Mouse (Mus musculus): ENCODE measurements around the gene Col5a3. TPM values are rescaled to one million over a fixed set of nuclear protein-coding genes. Genes with fewer than 3 reads are reported as not detected.

Gene Col5a3
- polyA plus RNA-seq, 1 experiment from 2014 or later, result not detected

GRCm38 (mm10) chr9:20721582-20721981, 93.3 kb downstream of the Col5a3 start:
- Histone ChIP-seq H3K27ac (no peak overlapping the region), H3K4me3 (ENCODE audit: inconsistent target) (no peak overlapping the region)
- WGBS (ENCODE audit: missing documents), result 25% methylated on average over 2 of the region's 2 CpGs

More at GRCm38 (mm10) chr9:20721582-20721981, 93.3 kb downstream of the Col5a3 start:
- H3K79me2 ChIP-seq (ENCODE audit: inconsistent target), result no peaks in the 10 kb centered on the region
- H3K36me3 ChIP-seq (ENCODE audit: inconsistent target), result no peaks in the 10 kb centered on the region

Other genes with a start within 250 kb of the Col5a3 start
- gene Zfp846, start 233.8 kb downstream of the Col5a3 start, polyA plus RNA-seq (2018), result 3.0 to 7.6 TPM (median 3.6 TPM) in 3 replicates
- 476 to 572 TPM (median 533 TPM) in 3 replicates for gene Ubl5, start 172.2 kb downstream of the Col5a3 start, polyA plus RNA-seq (2018)
- 3.5 to 12.0 TPM (median 6.0 TPM) in 3 replicates for gene Fbxl12, start 170.3 kb downstream of the Col5a3 start, polyA plus RNA-seq (2018)
- 5.8 to 16.7 TPM (median 8.8 TPM) in 3 replicates for gene Pin1, start 163.0 kb downstream of the Col5a3 start, polyA plus RNA-seq (2018)
- not detected in 3 replicates for gene Olfm2, start 68.7 kb downstream of the Col5a3 start, polyA plus RNA-seq (2018)
- gene Rdh8, start 3.4 kb upstream of the Col5a3 start, polyA plus RNA-seq (2018), result not detected in 3 replicates
- gene A230050P20Rik, start 53.6 kb upstream of the Col5a3 start, polyA plus RNA-seq (2018), result 9.0 to 17.6 TPM (median 12.0 TPM) in 3 replicates
- 0.46 to 2.3 TPM (median 1.8 TPM) in 3 replicates for gene Angptl6, start 64.7 kb upstream of the Col5a3 start, polyA plus RNA-seq (2018)
- gene Ppan, start 73.1 kb upstream of the Col5a3 start, polyA plus RNA-seq (2018), result 9.3 to 35.0 TPM (median 13.9 TPM) in 3 replicates
- 76.8 to 138 TPM (median 100 TPM) in 3 replicates for gene Eif3g, start 83.6 kb upstream of the Col5a3 start, polyA plus RNA-seq (2018)
- 37.5 to 90.6 TPM (median 56.1 TPM) in 3 replicates for gene Dnmt1, start 144.8 kb upstream of the Col5a3 start, polyA plus RNA-seq (2018)
- gene S1pr2, start 161.7 kb upstream of the Col5a3 start, polyA plus RNA-seq (2018), result 16.4 to 43.0 TPM (median 32.4 TPM) in 3 replicates
- gene Mrpl4, start 187.7 kb upstream of the Col5a3 start, polyA plus RNA-seq (2018), result 27.9 to 56.9 TPM (median 50.5 TPM) in 3 replicates
- 35.3 to 116 TPM (median 39.2 TPM) in 3 replicates for gene Icam1, start 200.9 kb upstream of the Col5a3 start, polyA plus RNA-seq (2018)
- gene Icam4, start 214.3 kb upstream of the Col5a3 start, polyA plus RNA-seq (2018), result not detected in 3 replicates
- 0.04 to 0.12 TPM (median 0.09 TPM) in 3 replicates for gene Icam5, start 217.0 kb upstream of the Col5a3 start, polyA plus RNA-seq (2018)